Mouse (Mus musculus): ENCODE measurements around the gene Zkscan4.
"Not testable (repeated sequence)": the region's sequence is repeated elsewhere in the genome, so short reads cannot be mapped to it uniquely, and the experiment has no call there.

Gene Zkscan4

GRCm38 (mm10) chr13:21478759-21479670 lies at the start of gene Zkscan4, which contains the start of gene Gm10065:
Gene Zkscan4 (plus strand): TSS chr13:21478907.
Gene Gm10065 (minus strand): TSS chr13:21479441.
- in situ Hi-C loops (cut with MboI; ENCODE audit: low sequenced_read_pairs), result not testable (repeated sequence)

DNA sequence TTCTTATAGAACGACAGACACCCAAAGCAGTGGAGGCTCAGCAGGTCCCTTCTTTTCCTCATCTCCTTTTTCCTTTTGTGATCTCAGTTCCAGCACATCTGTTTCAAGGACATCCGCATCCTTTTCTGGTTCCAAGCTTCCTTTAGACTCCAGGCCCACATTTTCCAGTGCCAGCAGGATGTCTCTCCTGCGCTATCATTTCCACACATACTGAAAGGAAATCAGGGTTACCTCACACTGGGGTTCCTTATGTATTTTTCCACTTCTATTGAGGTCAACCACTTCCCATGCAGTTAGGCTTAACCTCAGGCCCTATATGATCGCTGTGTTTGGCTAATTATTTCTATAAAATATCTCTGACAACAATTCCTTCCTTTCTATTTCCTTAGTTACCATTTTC lies 43.2 kb upstream of the Zkscan4 start:
- in situ Hi-C loops (cut with MboI; ENCODE audit: low sequenced_read_pairs), result no loop called here

DNA sequence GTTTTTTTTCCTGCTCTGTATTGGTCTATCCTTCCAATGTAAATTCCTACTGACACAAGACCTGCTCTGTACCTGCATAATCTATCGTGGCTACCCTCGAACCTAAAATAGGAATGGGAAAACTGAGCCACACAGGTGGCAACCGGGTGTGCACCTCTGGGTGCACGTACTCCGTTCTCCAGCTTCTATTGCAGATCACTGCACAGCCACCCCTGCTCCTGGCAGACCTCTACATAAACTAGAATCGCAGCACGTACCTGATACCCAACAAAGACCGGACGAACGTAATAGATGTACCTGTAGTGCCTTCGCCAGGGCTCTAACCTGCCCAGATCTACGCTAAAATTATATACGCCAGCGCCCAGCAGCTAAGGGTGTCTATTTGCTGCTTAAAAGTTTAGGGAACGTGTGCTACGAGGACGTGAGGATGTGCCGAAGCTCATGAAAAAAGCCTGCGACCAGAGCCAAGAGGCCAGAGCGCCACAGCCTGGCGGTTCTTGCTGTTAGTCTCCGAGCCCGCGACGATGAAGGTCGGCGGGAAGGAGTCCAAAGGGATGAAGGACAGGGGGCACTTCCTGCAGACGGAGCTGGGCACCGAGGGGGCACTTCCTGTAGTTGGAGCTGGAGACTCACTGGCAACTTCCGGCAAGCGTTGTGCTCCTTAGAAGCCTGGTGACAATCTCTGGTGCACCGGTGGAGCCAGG lies 38.1 kb upstream of the Zkscan4 start, which contains the start of gene Pgbd1:
TSS of gene Pgbd1 (minus strand) at position 556 of the 704 bp plus-strand sequence.
- in situ Hi-C loops (cut with MboI; ENCODE audit: low sequenced_read_pairs), result no loop called here

GRCm38 (mm10) chr13:21441207-21441572 lies 37.5 kb upstream of the Zkscan4 start:
- in situ Hi-C loops (cut with MboI; ENCODE audit: low sequenced_read_pairs), result no loop called here

GRCm38 (mm10) chr13:21446796-21447195 lies 31.9 kb upstream of the Zkscan4 start:
- in situ Hi-C loops (cut with MboI; ENCODE audit: low sequenced_read_pairs), result no loop called here

DNA sequence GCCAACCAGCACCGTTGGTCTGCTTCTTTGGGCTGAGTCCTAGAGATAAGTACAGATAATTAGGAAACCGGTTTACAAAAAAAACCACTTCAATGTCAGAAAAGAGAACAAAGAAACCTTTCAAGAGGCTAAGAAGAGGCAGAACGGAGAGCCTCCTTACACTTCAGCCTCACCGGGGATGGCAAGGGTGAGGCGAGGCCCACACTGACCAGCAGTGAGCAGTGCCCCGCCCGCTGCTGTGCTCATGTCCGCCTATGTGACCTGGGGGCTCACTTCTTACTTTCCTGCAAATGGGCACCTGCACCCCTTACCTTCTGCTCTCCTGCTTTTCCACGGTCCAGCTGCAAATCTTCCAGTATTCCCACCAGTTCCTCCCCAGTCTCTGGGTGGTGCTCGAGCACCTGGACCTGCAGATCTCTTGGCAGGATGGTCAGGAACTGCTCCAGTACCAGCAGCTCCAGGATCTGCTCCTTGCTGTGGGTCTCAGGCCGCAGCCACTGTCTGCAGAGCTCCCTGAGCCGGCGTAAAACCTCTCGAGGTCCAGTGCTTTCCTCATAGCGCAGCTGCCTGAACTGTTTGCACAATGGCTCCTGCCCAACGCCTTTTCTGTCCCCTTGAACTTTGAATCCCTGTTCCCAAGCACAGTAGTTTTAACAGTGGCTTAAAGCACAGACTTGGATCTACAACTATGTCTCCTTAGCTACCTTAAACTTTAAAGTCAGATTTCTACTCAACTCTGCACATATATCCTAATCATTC lies 30.7 kb upstream of the Zkscan4 start:
- in situ Hi-C loops (cut with MboI; ENCODE audit: low sequenced_read_pairs), result no loop called here

GRCm38 (mm10) chr13:21453042-21453441 lies 25.7 kb upstream of the Zkscan4 start:
- in situ Hi-C loops (cut with MboI; ENCODE audit: low sequenced_read_pairs), result no loop called here

GRCm38 (mm10) chr13:21453449-21453848 lies 25.3 kb upstream of the Zkscan4 start, which contains the start of gene Zscan26:
Gene Zscan26 (minus strand): TSS chr13:21453730.
- in situ Hi-C loops (cut with MboI; ENCODE audit: low sequenced_read_pairs), result no loop called here

- in situ Hi-C loops (cut with MboI; ENCODE audit: low sequenced_read_pairs), result no loop called here
Observed at GRCm38 (mm10) chr13:21454133-21454532, 24.6 kb upstream of the Zkscan4 start.

- in situ Hi-C loops (cut with MboI; ENCODE audit: low sequenced_read_pairs), result no loop called here
Observed at GRCm38 (mm10) chr13:21456347-21456746, 22.4 kb upstream of the Zkscan4 start.

GRCm38 (mm10) chr13:21462516-21462915 lies 16.2 kb upstream of the Zkscan4 start:
- in situ Hi-C loops (cut with MboI; ENCODE audit: low sequenced_read_pairs), result not testable (repeated sequence)

- in situ Hi-C loops (cut with MboI; ENCODE audit: low sequenced_read_pairs), result no loop called here
Observed at GRCm38 (mm10) chr13:21467336-21467735, 11.4 kb upstream of the Zkscan4 start.

DNA sequence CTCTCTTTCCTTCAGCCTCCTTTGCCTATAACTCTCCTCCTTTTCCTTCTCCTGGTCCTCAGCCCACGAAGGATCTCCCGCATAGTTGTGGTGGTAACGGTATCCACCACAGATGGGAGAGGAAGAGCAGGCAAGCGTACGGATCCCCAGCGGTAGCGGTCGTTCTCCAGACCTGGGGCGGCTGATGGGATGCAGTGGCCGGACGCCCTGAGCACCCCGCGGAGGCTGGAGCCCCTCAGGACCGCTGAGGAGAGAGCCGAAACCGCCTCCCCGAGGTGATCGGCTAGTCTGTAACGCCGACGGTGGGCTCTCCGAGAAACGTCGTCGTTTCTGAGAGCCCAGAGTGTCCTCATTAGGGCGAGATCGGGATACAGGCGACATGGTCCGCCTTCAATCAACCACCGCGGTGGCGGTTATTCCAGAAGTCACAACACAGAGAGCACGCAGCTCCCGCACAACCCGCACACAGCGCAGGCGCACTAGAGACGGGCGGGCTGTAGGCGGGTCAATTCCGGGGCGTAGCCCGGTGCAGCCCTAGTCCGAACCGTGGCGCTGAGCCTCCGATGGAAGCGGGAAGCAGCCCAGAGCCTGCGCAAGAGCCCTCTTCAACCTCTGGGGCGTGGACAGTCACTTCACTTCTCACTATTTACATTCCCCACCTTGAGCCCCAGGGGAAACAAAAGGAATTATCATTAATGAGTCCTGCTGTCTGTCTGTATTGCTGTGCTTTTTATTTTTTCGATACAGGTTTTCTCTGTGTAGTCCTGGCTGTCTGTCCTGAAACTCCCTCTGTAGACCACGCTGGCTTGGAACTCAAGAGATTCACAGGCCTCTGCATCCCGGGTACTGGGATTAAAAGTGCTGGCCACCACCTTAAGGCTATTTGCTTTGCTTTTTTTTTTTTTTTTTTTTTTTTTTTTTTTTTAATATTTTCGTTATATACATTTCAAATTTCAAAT lies 10.4 kb upstream of the Zkscan4 start, which contains the start of gene Nkapl:
TSS of gene Nkapl (minus strand) at position 449 of the 959 bp plus-strand sequence.
- in situ Hi-C loops (cut with MboI; ENCODE audit: low sequenced_read_pairs), result no loop called here

DNA sequence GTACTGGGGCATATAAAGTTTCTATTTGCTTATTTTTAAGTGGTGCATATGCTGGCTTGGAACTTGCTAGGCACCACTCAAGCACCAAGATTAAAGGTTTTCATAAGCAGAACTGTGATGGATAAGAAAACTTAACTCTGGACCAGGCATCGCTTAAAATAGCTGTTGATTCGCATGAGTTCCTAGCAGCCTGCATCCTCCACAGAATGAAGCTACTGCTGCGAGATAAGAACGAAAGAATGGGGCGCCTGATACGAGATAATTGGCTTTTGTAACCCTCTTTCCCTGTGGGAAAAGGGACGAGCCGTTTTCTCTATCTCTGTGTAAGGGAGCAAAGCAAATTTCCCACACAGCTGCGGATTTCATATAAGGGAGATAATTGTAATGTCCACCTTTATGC lies 9.6 kb upstream of the Zkscan4 start:
- in situ Hi-C loops (cut with MboI; ENCODE audit: low sequenced_read_pairs), result no loop called here

DNA sequence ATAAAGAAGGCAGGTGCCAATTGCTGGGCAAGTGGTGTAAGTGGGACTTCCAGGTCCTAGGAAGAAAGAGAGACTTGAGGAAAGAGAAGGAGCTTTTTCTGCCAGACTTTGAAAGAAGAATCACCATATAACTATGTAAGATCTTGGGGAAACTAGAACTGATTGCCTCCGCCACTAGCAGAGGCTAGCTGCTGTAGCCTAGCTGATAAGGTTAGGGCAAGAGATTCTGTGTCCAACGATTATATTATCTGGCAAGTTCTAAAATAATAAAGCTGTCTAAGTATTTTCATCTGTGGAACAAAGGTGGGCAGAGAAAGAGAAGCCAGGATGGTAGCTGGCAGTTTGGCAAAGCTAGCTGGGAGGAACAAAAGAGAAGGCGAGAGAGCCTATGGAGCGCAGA lies 6.3 kb upstream of the Zkscan4 start:
- in situ Hi-C loops (cut with MboI; ENCODE audit: low sequenced_read_pairs), result no loop called here

GRCm38 (mm10) chr13:21486881-21487280 lies 8.2 kb downstream of the Zkscan4 start:
- in situ Hi-C loops (cut with MboI; ENCODE audit: low sequenced_read_pairs), result no loop called here

DNA sequence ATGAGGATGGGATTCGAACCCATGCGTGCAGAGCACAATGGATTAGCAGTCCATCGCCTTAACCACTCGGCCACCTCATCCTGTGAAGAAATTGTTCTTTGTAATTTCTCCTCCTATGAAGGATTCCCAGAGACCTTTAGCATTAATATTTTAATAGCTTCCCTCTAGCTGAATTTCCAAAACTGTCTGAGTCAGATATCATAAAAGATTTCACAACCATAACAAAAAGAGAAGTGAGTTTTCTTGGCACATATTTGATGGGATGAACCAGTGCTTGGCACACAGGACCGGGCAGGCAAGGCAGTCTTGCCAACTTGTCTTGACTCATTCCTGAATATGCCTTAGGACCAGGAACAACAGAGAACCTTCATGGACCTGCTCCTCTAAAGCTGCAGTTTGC lies 14.1 kb downstream of the Zkscan4 start:
- in situ Hi-C loops (cut with MboI; ENCODE audit: low sequenced_read_pairs), result no loop called here

- in situ Hi-C loops (cut with MboI; ENCODE audit: low sequenced_read_pairs), result no loop called here
Observed at GRCm38 (mm10) chr13:21495080-21495479, 16.4 kb downstream of the Zkscan4 start, which contains the start of gene AK157302. Gene AK157302 (plus strand): TSS chr13:21495223.

DNA sequence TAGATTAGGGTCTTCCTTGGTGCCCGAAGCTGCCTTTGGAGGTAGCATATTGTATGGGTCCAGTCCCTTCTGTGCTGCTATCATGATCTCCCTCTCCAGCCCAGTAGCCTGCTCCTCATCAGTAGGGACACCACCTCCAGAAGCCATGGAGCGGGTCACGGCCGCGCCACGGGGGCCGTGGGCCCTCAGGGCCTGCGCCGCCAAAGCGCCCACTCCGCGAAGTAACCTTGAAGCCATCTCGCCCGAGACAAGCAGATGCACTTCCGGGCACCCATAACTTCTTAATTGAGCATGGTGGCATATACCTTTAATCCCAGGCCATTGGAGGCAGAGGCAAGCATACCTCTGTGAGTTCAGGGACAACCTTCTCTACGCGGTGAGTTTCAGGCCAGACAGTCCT lies 22.5 kb downstream of the Zkscan4 start, which contains the start of gene Gm11273:
TSS of gene Gm11273 (minus strand) at position 237 of the 400 bp plus-strand sequence.
- in situ Hi-C loops (cut with MboI; ENCODE audit: low sequenced_read_pairs), result not testable (repeated sequence)

DNA sequence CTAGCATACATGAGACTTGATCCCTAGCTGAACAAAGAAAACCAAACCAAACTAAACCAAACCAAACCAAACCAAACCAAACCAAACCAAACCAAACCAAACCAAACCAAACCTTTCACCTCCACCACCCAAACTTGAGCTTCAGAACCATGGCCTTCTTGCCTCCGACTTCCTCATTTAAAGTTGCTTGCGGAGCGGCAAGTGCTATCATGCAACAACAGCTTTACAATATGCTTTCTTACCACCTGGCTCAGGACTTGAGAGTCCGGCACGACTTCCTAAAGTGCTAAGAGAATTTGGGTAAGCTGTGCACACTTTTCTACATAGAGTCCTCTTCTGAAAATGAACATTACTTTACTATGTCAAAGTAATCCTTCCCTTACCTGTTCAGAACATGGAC lies 23.6 kb downstream of the Zkscan4 start:
- in situ Hi-C loops (cut with MboI; ENCODE audit: low sequenced_read_pairs), result no loop called here
